Comparison of ENCODE assay signal across 12 mouse cellular contexts in genomic region chr13:93837481-93838225, GRCm38 (mm10).
DNase-seq lines count a peak whose midpoint lies in the region; ATAC-seq lines count a peak whose summit lies in the region.
"Had no signal": no experiment of that assay in that cellular context is flagged by ENCODE, and none has a peak within 500 bp of the region (broad histone marks: within the 10 kb centered on the region; RNA-seq: fewer than 3 reads in every experiment).

No protein-coding gene starts in this region.

- H3K27me3 ChIP-seq in forebrain, embryonic 10.5 days (ENCODE audit: poor library complexity, severe bottlenecking) = no peaks in the 10 kb centered on the region
- H3K27me3 ChIP-seq in forebrain, embryonic 16.5 days (replicated peaks; ENCODE audit: control insufficient read depth, insufficient read depth, low read length) = no peaks in the 10 kb centered on the region
- no peaks in the 10 kb centered on the region for H3K27me3 ChIP-seq in hindbrain, embryonic 14.5 days (ENCODE audit: control insufficient read depth, insufficient read depth, low read length)
- H3K27me3 ChIP-seq in hindbrain, embryonic 16.5 days (replicated peaks; ENCODE audit: control insufficient read depth, insufficient read depth, low read length) = no peaks in the 10 kb centered on the region
- no peaks in the 10 kb centered on the region for H3K27me3 ChIP-seq in limb, embryonic 15.5 days
- H3K27me3 ChIP-seq in forebrain, embryonic 13.5 days = no peaks in the 10 kb centered on the region
- H3K27me3 ChIP-seq: forebrain, embryonic 15.5 days; intestine, embryonic 15.5 days had no signal

- no peak overlapping the region for H3K4me3 ChIP-seq in forebrain, embryonic 10.5 days
- H3K4me3 ChIP-seq in forebrain, embryonic 16.5 days (replicated peaks; ENCODE audit: low read length) = no peak overlapping the region
- no peak overlapping the region for H3K4me3 ChIP-seq in hindbrain, embryonic 14.5 days (replicated peaks; ENCODE audit: low read length)
- no peak overlapping the region for H3K4me3 ChIP-seq in hindbrain, embryonic 16.5 days (ENCODE audit: low read length)
- no peak overlapping the region for H3K4me3 ChIP-seq in limb, embryonic 15.5 days
- H3K4me3 ChIP-seq in forebrain, embryonic 13.5 days = no peak overlapping the region
- H3K4me3 ChIP-seq: forebrain, embryonic 15.5 days; intestine, embryonic 15.5 days; layer of hippocampus, adult 2 months; megakaryocyte, embryonic 14.5 days had no signal

- 88% methylated on average over 12 of the region's 12 CpGs for WGBS in forebrain, embryonic 10.5 days
- 89% methylated on average over 12 of the region's 12 CpGs for WGBS in forebrain, embryonic 16.5 days
- 88% methylated on average over 12 of the region's 12 CpGs for WGBS in hindbrain, embryonic 14.5 days
- 86% methylated on average over 12 of the region's 12 CpGs for WGBS in hindbrain, embryonic 16.5 days
- 71% methylated on average over 12 of the region's 12 CpGs for WGBS in limb, embryonic 15.5 days
- WGBS in forebrain, embryonic 13.5 days = 88% methylated on average over 12 of the region's 12 CpGs

- H3K27ac ChIP-seq in forebrain, embryonic 10.5 days = peak overlapping the region; percentile 44; the same call in 1 of the 2 replicates
- no peak overlapping the region for H3K27ac ChIP-seq in forebrain, embryonic 16.5 days (ENCODE audit: low read length)
- peak overlapping the region; percentile 14; the same call in 1 of the 2 replicates for H3K27ac ChIP-seq in hindbrain, embryonic 14.5 days
- H3K27ac ChIP-seq in hindbrain, embryonic 16.5 days (ENCODE audit: low read depth, low read length) = no peak overlapping the region
- H3K27ac ChIP-seq in limb, embryonic 15.5 days = peak overlapping the region; percentile 95
- no peak overlapping the region for H3K27ac ChIP-seq in forebrain, embryonic 13.5 days

- no peaks in the 10 kb centered on the region for H3K36me3 ChIP-seq in forebrain, embryonic 10.5 days (replicated peaks)
- H3K36me3 ChIP-seq in forebrain, embryonic 16.5 days (ENCODE audit: control insufficient read depth, insufficient read depth) = no peaks in the 10 kb centered on the region
- H3K36me3 ChIP-seq in hindbrain, embryonic 14.5 days (replicated peaks; ENCODE audit: control insufficient read depth, insufficient read depth) = no peaks in the 10 kb centered on the region
- H3K36me3 ChIP-seq in hindbrain, embryonic 16.5 days (ENCODE audit: control insufficient read depth, insufficient read depth, low read length) = no peaks in the 10 kb centered on the region
- no peaks in the 10 kb centered on the region for H3K36me3 ChIP-seq in limb, embryonic 15.5 days
- H3K36me3 ChIP-seq in forebrain, embryonic 13.5 days (ENCODE audit: poor library complexity, severe bottlenecking) = no peaks in the 10 kb centered on the region
- H3K36me3 ChIP-seq: forebrain, embryonic 15.5 days; intestine, embryonic 15.5 days had no signal

- no peak for DNase-seq in forebrain, embryonic 10.5 days (ENCODE audit: extremely low spot score, low spot score)
- DNase-seq in hindbrain, embryonic 14.5 days (ENCODE audit: low spot score) = no peak
- DNase-seq in adipocyte (ENCODE audit: low spot score) = peak; percentile 11
- no peak for DNase-seq in urinary bladder, postnatal 10 days (ENCODE audit: low spot score)

- peaks cover 46% of the 10 kb centered on the region for H3K4me1 ChIP-seq in forebrain, embryonic 10.5 days
- H3K4me1 ChIP-seq in forebrain, embryonic 16.5 days (replicated peaks; ENCODE audit: control insufficient read depth, insufficient read depth, low read length) = peaks cover 16% of the 10 kb centered on the region
- peaks cover 18% of the 10 kb centered on the region for H3K4me1 ChIP-seq in hindbrain, embryonic 14.5 days (replicated peaks; ENCODE audit: control insufficient read depth, insufficient read depth, low read length)
- peaks cover 9% of the 10 kb centered on the region for H3K4me1 ChIP-seq in hindbrain, embryonic 16.5 days (ENCODE audit: control insufficient read depth, insufficient read depth, low read depth, low read length)
- H3K4me1 ChIP-seq in limb, embryonic 15.5 days = peaks cover 35% of the 10 kb centered on the region
- peaks cover 21% of the 10 kb centered on the region for H3K4me1 ChIP-seq in forebrain, embryonic 13.5 days

- H3K9me3 ChIP-seq in forebrain, embryonic 10.5 days = peaks cover 3% of the 10 kb centered on the region; the same call in 1 of the 2 replicates
- H3K9me3 ChIP-seq in forebrain, embryonic 16.5 days (ENCODE audit: control insufficient read depth, low read length) = no peaks in the 10 kb centered on the region
- peaks cover 4% of the 10 kb centered on the region; the same call in 1 of the 2 replicates for H3K9me3 ChIP-seq in hindbrain, embryonic 14.5 days (ENCODE audit: control insufficient read depth, low read length)
- H3K9me3 ChIP-seq in hindbrain, embryonic 16.5 days (ENCODE audit: control insufficient read depth, low read length) = 0 out of 2 replicates have a peak, but pooled peaks cover 4% of the 10 kb centered on the region
- no peaks in the 10 kb centered on the region for H3K9me3 ChIP-seq in limb, embryonic 15.5 days
- no peaks in the 10 kb centered on the region for H3K9me3 ChIP-seq in forebrain, embryonic 13.5 days (replicated peaks)
- H3K9me3 ChIP-seq: forebrain, embryonic 15.5 days; intestine, embryonic 15.5 days had no signal

- no peak for ATAC-seq in forebrain, embryonic 16.5 days
- ATAC-seq in hindbrain, embryonic 14.5 days (ENCODE audit: low FRiP score) = no peak
- no peak for ATAC-seq in hindbrain, embryonic 16.5 days
- no peak for ATAC-seq in limb, embryonic 15.5 days (ENCODE audit: insufficient number of reproducible peaks, low FRiP score, low TSS enrichment, low read depth)
- ATAC-seq in forebrain, embryonic 13.5 days = no peak
- ATAC-seq: forebrain, embryonic 15.5 days; intestine, embryonic 15.5 days had no signal

- H3K9ac ChIP-seq in forebrain, embryonic 16.5 days (replicated peaks; ENCODE audit: low read depth, low read length) = no peak overlapping the region
- H3K9ac ChIP-seq in hindbrain, embryonic 14.5 days = no peak overlapping the region
- H3K9ac ChIP-seq in hindbrain, embryonic 16.5 days (ENCODE audit: low read depth, low read length) = no peak overlapping the region
- no peak overlapping the region for H3K9ac ChIP-seq in limb, embryonic 15.5 days
- H3K9ac ChIP-seq in forebrain, embryonic 13.5 days = no peak overlapping the region
- H3K9ac ChIP-seq: forebrain, embryonic 15.5 days; intestine, embryonic 15.5 days had no signal

- H3K4me2 ChIP-seq in forebrain, embryonic 16.5 days (ENCODE audit: low read length) = no peak overlapping the region
- no peak overlapping the region for H3K4me2 ChIP-seq in hindbrain, embryonic 14.5 days (replicated peaks)
- H3K4me2 ChIP-seq in hindbrain, embryonic 16.5 days (ENCODE audit: low read length) = no peak overlapping the region
- no peak overlapping the region for H3K4me2 ChIP-seq in limb, embryonic 15.5 days
- no peak overlapping the region for H3K4me2 ChIP-seq in forebrain, embryonic 13.5 days
- H3K4me2 ChIP-seq: forebrain, embryonic 15.5 days; intestine, embryonic 15.5 days had no signal

Comparison
In these comparisons a context has a peak if more than half of its experiments do, and no peak if none do; other contexts are left out.
1. H3K27ac ChIP-seq: peak in forebrain, embryonic 10.5 days (single experiment), hindbrain, embryonic 14.5 days (single experiment) and limb, embryonic 15.5 days (single experiment); none in forebrain, embryonic 16.5 days (single experiment), hindbrain, embryonic 16.5 days (single experiment) and forebrain, embryonic 13.5 days (single experiment).